Mouse (Mus musculus) urinary bladder, adult 2 months (tissue): ENCODE data around the gene Prss22. TPM values are rescaled to one million over a fixed set of nuclear protein-coding genes. Genes with fewer than 3 reads are reported as not detected.
"Not testable (repeated sequence)": the region's sequence is repeated elsewhere in the genome, so short reads cannot be mapped to it uniquely, and the experiment has no call there.

Experiments used
- DNase-seq: peaks from one replicate; pipeline ENCODE4 v3.0.0; 2022; ENCODE audit warnings: low spot score
- polyA plus RNA-seq: library from polyadenylated mRNA; depleted of rRNA; stranded (reverse); fragments of >200 nt; gene quantifications from 2 replicates; pipeline ENCODE4 v1.2.3, GENCODE M21; 2012

Gene Prss22
- polyA plus RNA-seq, 1 experiment, result 19.3 TPM

- no peak for DNase-seq
Measured at GRCm38 (mm10) chr17:23995421-23995820, 2.5 kb downstream of the Prss22 start.

- no peak for DNase-seq
Measured at GRCm38 (mm10) chr17:23994667-23995066, 3.2 kb downstream of the Prss22 start.

GRCm38 (mm10) chr17:23993559-23994428 lies 4.1 kb downstream of the Prss22 start:
- DNase-seq, result peak; percentile 83

DNA sequence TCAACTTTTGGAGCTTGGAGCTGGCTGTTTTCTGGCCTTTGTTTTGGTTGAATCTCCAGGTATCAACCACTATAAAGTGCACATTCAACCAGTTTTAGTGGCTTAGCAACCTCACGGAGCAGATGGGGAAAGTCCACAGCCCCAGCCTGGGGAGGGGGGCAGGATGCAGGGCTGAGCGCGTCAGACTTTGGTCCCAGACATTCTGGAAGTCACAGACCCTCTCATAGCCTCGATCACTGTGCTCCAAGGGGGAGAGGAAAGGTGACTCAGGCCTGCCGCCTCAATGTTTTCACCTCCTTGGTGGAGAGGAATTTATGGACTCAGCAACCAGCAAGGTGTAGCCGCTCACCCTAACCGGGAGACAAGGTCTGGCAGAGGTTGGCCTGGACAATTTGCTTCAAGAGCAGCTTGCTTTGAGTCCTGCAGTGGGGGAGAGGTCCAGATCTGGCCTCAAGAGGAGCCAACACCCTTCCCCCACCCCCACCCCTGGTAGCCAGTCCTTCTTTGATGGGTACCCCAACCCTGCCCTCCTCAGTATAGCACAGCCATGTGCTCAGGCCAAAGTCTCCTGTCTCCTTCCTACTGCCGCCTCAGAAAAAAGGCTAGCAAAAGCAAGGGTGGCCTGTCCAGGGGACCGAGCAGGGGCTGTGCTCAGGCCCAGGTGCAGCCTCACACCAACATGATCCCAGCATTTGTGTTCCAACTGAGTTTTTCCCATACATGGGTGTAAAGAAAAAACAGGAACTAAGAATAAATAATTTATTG lies 4.9 kb downstream of the Prss22 start:
- DNase-seq, result no peak

- no peak for DNase-seq
Measured at GRCm38 (mm10) chr17:23989802-23990201, 8.1 kb downstream of the Prss22 start.

- no peak for DNase-seq
Measured at GRCm38 (mm10) chr17:23984989-23985388, 12.9 kb downstream of the Prss22 start.

DNA sequence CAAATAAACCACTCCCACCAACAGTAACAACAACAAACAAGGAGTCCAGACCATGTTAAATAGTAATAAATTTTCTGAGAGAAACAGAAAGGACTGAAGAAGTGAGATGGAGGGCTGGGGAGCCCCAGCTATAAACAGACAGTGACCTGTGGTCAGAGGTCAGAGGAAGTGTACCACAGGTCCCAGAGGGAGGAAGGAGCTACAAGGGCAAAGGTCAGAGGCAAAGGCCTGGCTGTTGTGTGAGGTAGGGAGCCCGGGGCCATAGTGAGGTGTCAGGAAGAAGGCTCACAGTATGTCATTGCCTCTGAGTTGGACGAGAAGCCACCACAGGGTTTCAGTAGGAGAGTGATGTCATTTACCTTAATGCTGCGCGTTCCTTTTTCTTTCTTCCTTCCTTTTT lies 15.0 kb downstream of the Prss22 start:
- no peak for DNase-seq

DNA sequence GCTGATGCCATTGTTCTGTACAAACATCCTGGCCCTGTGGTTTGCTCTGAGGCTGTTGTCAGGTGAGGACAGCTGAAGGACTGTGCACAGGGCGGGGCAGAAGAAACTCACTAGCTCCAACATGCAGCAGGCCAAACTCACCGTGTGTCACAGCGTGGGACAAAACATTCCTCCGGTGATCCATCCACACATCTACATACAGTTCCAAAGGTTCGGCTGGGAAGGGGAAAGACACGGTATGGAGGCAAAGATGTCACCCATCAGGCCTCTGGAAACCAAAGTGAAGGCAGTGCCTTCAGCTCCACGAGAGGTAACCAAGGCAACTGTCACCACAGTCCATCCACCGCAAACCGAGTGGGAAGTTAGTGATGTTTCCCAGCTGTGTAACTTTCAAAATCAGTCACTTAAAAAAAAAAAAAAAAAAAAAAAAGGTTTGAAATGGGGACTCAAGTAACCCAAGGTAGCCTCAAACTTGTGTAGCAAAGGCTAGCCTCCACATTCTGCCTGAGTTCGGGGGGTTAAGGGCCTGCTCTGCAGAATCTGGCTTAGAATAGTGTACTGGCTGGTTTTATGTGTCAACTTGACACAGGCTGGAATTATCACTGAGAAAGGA lies 17.5 kb downstream of the Prss22 start, which contains the start of gene Prss30:
TSS of gene Prss30 (minus strand) at position 270 of the 613 bp plus-strand sequence.
- DNase-seq, result no peak

DNA sequence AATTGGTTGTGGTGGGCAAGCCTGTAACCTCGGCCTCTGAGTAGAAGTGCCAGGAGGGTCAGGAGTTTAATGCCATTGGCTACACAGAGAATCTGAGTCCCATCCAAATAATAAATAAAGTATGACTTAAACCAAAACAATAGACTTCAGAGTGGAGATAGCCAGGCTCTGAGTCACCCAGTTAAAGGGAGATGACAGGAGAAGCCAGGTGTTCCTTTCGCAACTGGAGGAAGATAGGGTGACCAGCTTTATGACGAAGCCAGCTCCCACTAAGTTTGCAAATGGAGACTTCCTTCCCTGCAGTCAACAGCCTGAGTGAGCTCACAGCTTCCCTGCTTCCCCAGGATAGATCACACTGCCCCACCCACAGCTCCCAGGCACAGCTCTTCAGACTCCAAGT lies 18.4 kb downstream of the Prss22 start:
- no peak for DNase-seq

DNA sequence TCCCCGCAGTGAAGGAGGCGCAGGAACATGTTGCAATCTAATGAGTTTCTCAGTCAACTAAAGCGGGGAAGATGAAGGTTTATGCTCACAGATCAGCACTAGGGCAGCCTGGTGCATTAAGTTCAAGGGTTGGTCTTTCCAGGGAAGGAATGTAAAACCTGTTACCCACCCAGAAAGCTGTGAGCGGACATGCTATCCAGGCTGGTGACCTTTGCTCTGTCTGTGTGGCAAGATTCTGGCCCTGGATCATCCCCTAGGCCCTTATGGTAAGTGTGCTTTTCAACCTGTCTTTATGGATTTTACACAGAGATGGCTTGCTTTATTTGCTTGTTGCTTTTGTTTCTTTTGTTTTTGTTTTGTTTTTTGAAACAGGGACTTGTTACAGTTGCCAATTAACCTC lies 21.2 kb downstream of the Prss22 start:
- no peak for DNase-seq

DNA sequence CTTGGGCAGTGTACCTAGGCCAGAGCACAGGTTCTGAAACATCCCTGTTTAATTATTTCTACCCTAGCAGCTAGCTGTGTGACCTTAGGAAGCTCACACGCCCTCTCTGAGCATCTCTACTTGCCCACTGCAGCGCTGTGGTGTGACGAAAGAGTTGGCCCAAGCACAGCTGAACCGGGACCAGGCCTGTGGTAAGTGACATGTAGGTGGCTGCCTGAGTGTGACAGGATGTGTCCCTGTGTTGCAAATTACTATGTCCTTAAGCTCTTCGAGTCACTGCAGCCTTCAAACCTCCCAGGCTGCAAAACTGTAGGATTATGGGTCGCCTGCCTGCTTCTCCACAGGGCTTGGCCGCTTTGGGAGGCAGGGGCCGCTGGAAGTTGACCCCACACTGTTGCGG lies 26.6 kb downstream of the Prss22 start:
- no peak for DNase-seq

DNA sequence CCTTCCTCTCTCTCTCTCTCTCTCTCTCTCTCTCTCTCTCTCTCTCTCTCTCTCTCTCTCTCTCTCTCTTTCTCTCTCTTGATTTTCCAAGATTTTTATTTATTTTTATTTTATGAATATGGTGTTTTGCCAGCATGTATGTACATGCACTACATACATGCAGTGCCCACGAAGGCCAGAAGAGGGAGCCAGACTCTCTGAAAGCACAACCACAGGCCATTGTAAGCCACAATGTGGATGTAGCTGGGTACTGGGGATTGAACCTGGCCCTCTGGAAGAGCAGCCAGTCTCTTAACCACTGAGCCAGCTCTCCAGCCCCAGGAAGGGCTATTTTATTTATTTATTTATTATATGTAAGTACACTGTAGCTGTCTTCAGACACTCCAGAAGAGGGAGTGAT lies 28.7 kb downstream of the Prss22 start:
- DNase-seq, result peak; percentile 58

- DNase-seq, result no peak
Measured at GRCm38 (mm10) chr17:23968780-23969179, 29.1 kb downstream of the Prss22 start.

GRCm38 (mm10) chr17:23966658-23967401 lies 31.1 kb downstream of the Prss22 start:
- no peak for DNase-seq

GRCm38 (mm10) chr17:23965805-23966425 lies 32.0 kb downstream of the Prss22 start:
- no peak for DNase-seq

GRCm38 (mm10) chr17:23961573-23962122 lies 36.3 kb downstream of the Prss22 start:
- no peak for DNase-seq

GRCm38 (mm10) chr17:23960084-23960738 lies 37.7 kb downstream of the Prss22 start:
- DNase-seq, result no peak

DNA sequence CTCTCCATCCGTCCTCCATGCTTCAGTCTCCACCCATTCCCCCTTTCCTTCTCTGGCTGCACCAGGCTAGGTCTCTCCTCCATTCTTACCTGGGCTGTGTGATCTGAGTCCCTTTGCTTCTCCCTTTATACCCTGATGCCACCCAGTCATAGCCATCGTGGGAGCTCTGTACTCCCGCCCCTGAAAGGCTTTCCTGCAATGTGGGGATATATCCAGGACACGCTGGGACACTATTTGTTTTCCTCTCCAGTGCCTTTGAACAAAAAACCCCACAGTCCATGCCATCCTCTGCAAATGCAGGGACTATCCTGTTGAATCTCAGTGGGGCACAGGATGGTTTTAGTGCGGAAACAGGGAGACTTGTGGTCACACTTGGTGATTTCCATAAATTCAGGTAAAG lies 42.7 kb downstream of the Prss22 start, which contains the start of gene Sbpl:
TSS of gene Sbpl (minus strand) at position 101 of the 400 bp plus-strand sequence.
- DNase-seq, result no peak

- DNase-seq, result not testable (repeated sequence)
Measured at GRCm38 (mm10) chr17:23950828-23951227, 47.1 kb downstream of the Prss22 start.

DNA sequence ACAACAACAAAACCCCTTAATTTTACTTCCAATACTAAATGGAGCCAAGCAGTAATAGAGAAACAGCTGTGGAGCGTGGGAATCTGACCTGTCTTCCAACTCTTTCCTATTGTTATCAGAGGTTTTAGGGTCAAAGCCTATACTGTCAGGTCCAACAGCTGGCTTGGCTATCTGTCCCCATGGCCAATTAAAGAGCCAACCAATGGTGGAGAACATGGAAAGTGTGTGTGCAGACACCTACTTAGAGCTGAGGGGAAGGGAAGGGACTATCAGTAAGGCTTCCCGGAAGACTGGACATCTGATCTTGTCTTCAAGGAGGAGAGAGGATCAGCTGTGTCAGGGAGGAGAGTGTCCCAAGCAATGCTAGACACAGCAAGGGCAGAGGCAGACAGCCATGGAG lies 48.8 kb downstream of the Prss22 start:
- DNase-seq, result no peak
